ENCODE assay signal across 9 mouse cellular contexts in the genomic region with DNA sequence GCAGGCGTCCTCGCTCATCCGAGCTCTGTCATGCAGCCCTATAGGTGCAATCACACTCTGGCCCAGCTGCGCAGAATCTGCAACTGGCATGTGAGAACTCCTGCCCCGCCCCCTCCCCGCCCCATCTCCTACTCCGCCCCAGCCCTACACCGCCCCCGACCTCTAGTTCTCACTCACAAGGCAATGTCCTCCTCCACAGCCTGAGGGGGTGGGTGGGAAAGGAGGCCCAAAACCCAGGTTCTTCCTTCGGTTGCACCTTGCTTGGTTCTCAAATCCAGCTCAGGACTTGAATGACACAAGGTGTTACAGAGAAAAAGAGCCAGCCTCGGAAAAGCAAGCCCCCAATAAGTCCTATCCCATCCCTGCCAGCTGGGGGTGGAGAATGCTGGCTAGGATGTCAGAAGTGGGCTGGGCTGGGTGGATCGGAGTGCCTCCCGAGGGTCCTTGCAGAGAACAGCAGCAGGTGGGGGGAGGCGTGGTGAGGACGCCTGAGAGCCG. TPM values are rescaled to one million over a fixed set of nuclear protein-coding genes. Genes with fewer than 3 reads are reported as not detected.
DNase-seq lines count a peak whose midpoint lies in the region; ATAC-seq and TF ChIP-seq lines count a peak whose summit lies in the region.
"Had no signal": no experiment of that assay in that cellular context is flagged by ENCODE, and none has a peak within 500 bp of the region (broad histone marks: within the 10 kb centered on the region; RNA-seq: fewer than 3 reads in every experiment).

No protein-coding gene starts in this region.

- DNase-seq in kidney, adult 2 months: no peak
- DNase-seq in ZHBTc4 (ENCODE audit: low read depth, low spot score) (peak; percentile 90), adipocyte (ENCODE audit: low spot score) (no peak)
- peak; percentile 57 for DNase-seq in hindbrain, embryonic 11.5 days (ENCODE audit: low spot score)
- peak; percentile 49 for DNase-seq in limb, embryonic 11.5 days (ENCODE audit: low spot score)
- no peak for DNase-seq in c-Kit-positive CD71-positive TER-119-positive erythroid progenitor cells, embryonic 14.5 days (ENCODE audit: low spot score)

- peaks cover 39% of the 10 kb centered on the region for H3K27me3 ChIP-seq in kidney, embryonic 14.5 days (ENCODE audit: control insufficient read depth, insufficient read depth, low read length)
- H3K27me3 ChIP-seq in kidney, adult 2 months (replicated peaks; ENCODE audit: control insufficient read depth, insufficient read depth, low read length): no peaks in the 10 kb centered on the region
- H3K27me3 ChIP-seq in hindbrain, embryonic 11.5 days (ENCODE audit: control insufficient read depth, insufficient read depth, low read length): peaks cover 12% of the 10 kb centered on the region
- H3K27me3 ChIP-seq in limb, embryonic 11.5 days (ENCODE audit: control insufficient read depth, insufficient read depth, low read length): peaks cover 45% of the 10 kb centered on the region
- H3K27me3 ChIP-seq in neural tube, embryonic 14.5 days (ENCODE audit: control insufficient read depth, insufficient read depth, low read length): no peaks in the 10 kb centered on the region

- no peak for TF ChIP-seq CTCF in kidney, adult 2 months (conservative IDR thresholded peaks at IDR 0.05; ENCODE audit: insufficient read depth, insufficient read length, low read depth, low read length)

- no peak for TF ChIP-seq POLR2A in kidney, adult 2 months (IDR thresholded peaks at IDR 0.05; ENCODE audit: low read depth, low read length)

- H3K4me1 ChIP-seq in kidney, embryonic 14.5 days (ENCODE audit: control insufficient read depth, insufficient read depth, low read length): peaks cover 15% of the 10 kb centered on the region; the same call in 1 of the 2 replicates
- H3K4me1 ChIP-seq in kidney, adult 2 months (ENCODE audit: control insufficient read depth, insufficient read depth, low read length): no peaks in the 10 kb centered on the region
- peaks cover 3% of the 10 kb centered on the region for H3K4me1 ChIP-seq in hindbrain, embryonic 11.5 days (replicated peaks; ENCODE audit: control insufficient read depth, insufficient read depth, low read length)
- H3K4me1 ChIP-seq in limb, embryonic 11.5 days (ENCODE audit: control insufficient read depth, insufficient read depth, low read length): peaks cover 17% of the 10 kb centered on the region
- peaks cover 20% of the 10 kb centered on the region for H3K4me1 ChIP-seq in neural tube, embryonic 14.5 days (ENCODE audit: control insufficient read depth, insufficient read depth, low read length)

- H3K9ac ChIP-seq in kidney, embryonic 14.5 days (ENCODE audit: low read depth, low read length): no peak overlapping the region
- H3K9ac ChIP-seq in hindbrain, embryonic 11.5 days (ENCODE audit: low read depth, low read length): 0 out of 2 replicates have a peak overlapping the region, but pooled peaks have one; percentile 37
- H3K9ac ChIP-seq in limb, embryonic 11.5 days (ENCODE audit: low read length): no peak overlapping the region
- peak overlapping the region; percentile 71 for H3K9ac ChIP-seq in neural tube, embryonic 14.5 days (replicated peaks; ENCODE audit: low read depth, low read length)

- peak overlapping the region; percentile 17; the same call in 1 of the 2 replicates for H3K4me3 ChIP-seq in kidney, embryonic 14.5 days (ENCODE audit: low read length)
- no peak overlapping the region for H3K4me3 ChIP-seq in kidney, adult 2 months (ENCODE audit: insufficient read depth, low read depth, low read length)
- H3K4me3 ChIP-seq in hindbrain, embryonic 11.5 days (ENCODE audit: low read depth, low read length): peak overlapping the region; percentile 58
- no peak overlapping the region for H3K4me3 ChIP-seq in limb, embryonic 11.5 days (ENCODE audit: low read depth, low read length)
- H3K4me3 ChIP-seq in neural tube, embryonic 14.5 days (ENCODE audit: low read depth, low read length): peak overlapping the region; percentile 59
- H3K4me3 ChIP-seq: megakaryocyte, embryonic 14.5 days had no signal

- peak overlapping the region; percentile 29 for H3K4me2 ChIP-seq in kidney, embryonic 14.5 days (replicated peaks; ENCODE audit: low read depth, low read length)
- peak overlapping the region; percentile 90 for H3K4me2 ChIP-seq in hindbrain, embryonic 11.5 days (replicated peaks; ENCODE audit: low read depth, low read length)
- H3K4me2 ChIP-seq in limb, embryonic 11.5 days (ENCODE audit: low read depth, severe bottlenecking): peak overlapping the region; percentile 15
- H3K4me2 ChIP-seq in neural tube, embryonic 14.5 days (ENCODE audit: low read depth, low read length): peak overlapping the region; percentile 79

- no peak overlapping the region for H3K27ac ChIP-seq in kidney, embryonic 14.5 days (ENCODE audit: low read depth, low read length)
- no peak overlapping the region for H3K27ac ChIP-seq in kidney, adult 2 months (ENCODE audit: insufficient read depth, low read depth, low read length)
- peak overlapping the region; percentile 36; the same call in 1 of the 2 replicates for H3K27ac ChIP-seq in hindbrain, embryonic 11.5 days (ENCODE audit: low read depth, low read length)
- no peak overlapping the region for H3K27ac ChIP-seq in limb, embryonic 11.5 days (replicated peaks; ENCODE audit: low read depth, low read length)
- H3K27ac ChIP-seq in neural tube, embryonic 14.5 days (ENCODE audit: low read depth, low read length): peak overlapping the region; percentile 60

- no peaks in the 10 kb centered on the region for H3K9me3 ChIP-seq in kidney, embryonic 14.5 days (ENCODE audit: control insufficient read depth, low read length)
- no peaks in the 10 kb centered on the region for H3K9me3 ChIP-seq in hindbrain, embryonic 11.5 days (ENCODE audit: control insufficient read depth, low read length)
- H3K9me3 ChIP-seq in limb, embryonic 11.5 days (ENCODE audit: control insufficient read depth, low read length): no peaks in the 10 kb centered on the region
- H3K9me3 ChIP-seq in neural tube, embryonic 14.5 days (ENCODE audit: control insufficient read depth, low read length): no peaks in the 10 kb centered on the region

- H3K36me3 ChIP-seq in kidney, embryonic 14.5 days (ENCODE audit: control insufficient read depth, insufficient read depth, low read length): no peaks in the 10 kb centered on the region
- H3K36me3 ChIP-seq in kidney, adult 2 months (ENCODE audit: control insufficient read depth, insufficient read depth, low read length): no peaks in the 10 kb centered on the region
- no peaks in the 10 kb centered on the region for H3K36me3 ChIP-seq in hindbrain, embryonic 11.5 days (ENCODE audit: control insufficient read depth, insufficient read depth, low read length)
- H3K36me3 ChIP-seq in limb, embryonic 11.5 days (ENCODE audit: control insufficient read depth, insufficient read depth, low read length): no peaks in the 10 kb centered on the region
- no peaks in the 10 kb centered on the region for H3K36me3 ChIP-seq in neural tube, embryonic 14.5 days (ENCODE audit: control insufficient read depth, insufficient read depth, low read length)

- peak; percentile 62 for ATAC-seq in kidney, embryonic 14.5 days (ENCODE audit: low FRiP score, low TSS enrichment)
- peak; percentile 56 for ATAC-seq in hindbrain, embryonic 11.5 days (ENCODE audit: low FRiP score)
- ATAC-seq in limb, embryonic 11.5 days (ENCODE audit: insufficient number of reproducible peaks, low FRiP score, low TSS enrichment, low read depth): peak; percentile 54; the same call in 1 of the 2 replicates
- ATAC-seq in neural tube, embryonic 14.5 days (ENCODE audit: low read depth): peak; percentile 55

- WGBS in kidney, embryonic 14.5 days: under 1% methylated on average over 16 of the region's 16 CpGs
- WGBS in kidney, adult 2 months: 4% methylated on average over 16 of the region's 16 CpGs
- WGBS in hindbrain, embryonic 11.5 days: 2% methylated on average over 16 of the region's 16 CpGs
- 1% methylated on average over 16 of the region's 16 CpGs for WGBS in limb, embryonic 11.5 days
- WGBS in neural tube, embryonic 14.5 days: 2% methylated on average over 16 of the region's 16 CpGs

RNA-seq across cellular contexts. Expression of a gene that starts 1.8 kb away (rescaled TPM):
- 0.89 and 1.1 TPM in 2 replicates for polyA plus RNA-seq in kidney, embryonic 14.5 days (2014; fragmentation: Nextera tagmentation; extraction: Ambion mirVana)
- 14.1 and 17.3 TPM in 2 replicates for polyA plus RNA-seq in kidney, adult 2 months (2012; rRNA removed)
- 2.9 and 4.1 TPM in 2 replicates for polyA plus RNA-seq in hindbrain, embryonic 11.5 days (2014; fragmentation: Nextera tagmentation; extraction: Ambion mirVana)
- 0.20 and 0.44 TPM in 2 replicates for polyA plus RNA-seq in limb, embryonic 11.5 days (2014; fragmentation: Nextera tagmentation; extraction: Ambion mirVana)
- polyA plus RNA-seq in neural tube, embryonic 14.5 days (2014; fragmentation: Nextera tagmentation; extraction: Ambion mirVana): 16.8 and 18.7 TPM in 2 replicates

RNA-seq across cellular contexts. Expression of a gene that starts 27.4 kb away (rescaled TPM):
- 4.5 and 8.3 TPM in 2 replicates for polyA plus RNA-seq in kidney, embryonic 14.5 days (2014; fragmentation: Nextera tagmentation; extraction: Ambion mirVana)
- polyA plus RNA-seq in kidney, adult 2 months (2012; rRNA removed): 41.1 and 47.9 TPM in 2 replicates
- polyA plus RNA-seq in hindbrain, embryonic 11.5 days (2014; fragmentation: Nextera tagmentation; extraction: Ambion mirVana): 2.5 and 2.9 TPM in 2 replicates
- 2.8 and 3.5 TPM in 2 replicates for polyA plus RNA-seq in limb, embryonic 11.5 days (2014; fragmentation: Nextera tagmentation; extraction: Ambion mirVana)
- 3.2 and 3.9 TPM in 2 replicates for polyA plus RNA-seq in neural tube, embryonic 14.5 days (2014; fragmentation: Nextera tagmentation; extraction: Ambion mirVana)

RNA-seq across cellular contexts. Expression of a gene that starts 30.3 kb away (rescaled TPM):
- 465 and 546 TPM in 2 replicates for polyA plus RNA-seq in kidney, embryonic 14.5 days (2014; fragmentation: Nextera tagmentation; extraction: Ambion mirVana)
- polyA plus RNA-seq in kidney, adult 2 months (2012; rRNA removed): 240 and 301 TPM in 2 replicates
- polyA plus RNA-seq in hindbrain, embryonic 11.5 days (2014; fragmentation: Nextera tagmentation; extraction: Ambion mirVana): 400 and 452 TPM in 2 replicates
- polyA plus RNA-seq in limb, embryonic 11.5 days (2014; fragmentation: Nextera tagmentation; extraction: Ambion mirVana): 527 and 540 TPM in 2 replicates
- polyA plus RNA-seq in neural tube, embryonic 14.5 days (2014; fragmentation: Nextera tagmentation; extraction: Ambion mirVana): 249 and 263 TPM in 2 replicates

RNA-seq across cellular contexts. Expression of a gene that starts 34.3 kb away (rescaled TPM):
- polyA plus RNA-seq in kidney, embryonic 14.5 days (2014; fragmentation: Nextera tagmentation; extraction: Ambion mirVana): 0.95 and 1.3 TPM in 2 replicates
- polyA plus RNA-seq in kidney, adult 2 months (2012; rRNA removed): 174 and 182 TPM in 2 replicates
- 1.1 TPM in 2 replicates for polyA plus RNA-seq in hindbrain, embryonic 11.5 days (2014; fragmentation: Nextera tagmentation; extraction: Ambion mirVana)
- 0.63 and 0.84 TPM in 2 replicates for polyA plus RNA-seq in limb, embryonic 11.5 days (2014; fragmentation: Nextera tagmentation; extraction: Ambion mirVana)
- polyA plus RNA-seq in neural tube, embryonic 14.5 days (2014; fragmentation: Nextera tagmentation; extraction: Ambion mirVana): 0.58 and 0.76 TPM in 2 replicates

RNA-seq across cellular contexts. Expression of a gene that starts 50.0 kb away (rescaled TPM):
- 251 and 292 TPM in 2 replicates for polyA plus RNA-seq in kidney, embryonic 14.5 days (2014; fragmentation: Nextera tagmentation; extraction: Ambion mirVana)
- polyA plus RNA-seq in kidney, adult 2 months (2012; rRNA removed): 340 and 597 TPM in 2 replicates
- polyA plus RNA-seq in hindbrain, embryonic 11.5 days (2014; fragmentation: Nextera tagmentation; extraction: Ambion mirVana): 186 and 191 TPM in 2 replicates
- 266 and 269 TPM in 2 replicates for polyA plus RNA-seq in limb, embryonic 11.5 days (2014; fragmentation: Nextera tagmentation; extraction: Ambion mirVana)
- 154 and 173 TPM in 2 replicates for polyA plus RNA-seq in neural tube, embryonic 14.5 days (2014; fragmentation: Nextera tagmentation; extraction: Ambion mirVana)

Comparison
In these comparisons a context has a peak if more than half of its experiments do, and no peak if none do; other contexts are left out.
1. H3K4me3 ChIP-seq: peak in kidney, embryonic 14.5 days (single experiment), hindbrain, embryonic 11.5 days (single experiment) and neural tube, embryonic 14.5 days (single experiment); none in kidney, adult 2 months (single experiment) and limb, embryonic 11.5 days (single experiment).
2. H3K27ac ChIP-seq: peak in hindbrain, embryonic 11.5 days (single experiment) and neural tube, embryonic 14.5 days (single experiment); none in kidney, embryonic 14.5 days (single experiment), kidney, adult 2 months (single experiment) and limb, embryonic 11.5 days (single experiment).
3. H3K4me2 ChIP-seq: peak in every context shown above with its lines; median percentile 90 in hindbrain, embryonic 11.5 days; 79 in neural tube, embryonic 14.5 days; 29 in kidney, embryonic 14.5 days; 15 in limb, embryonic 11.5 days.
4. H3K9ac ChIP-seq: peak in hindbrain, embryonic 11.5 days (single experiment) and neural tube, embryonic 14.5 days (single experiment); none in kidney, embryonic 14.5 days (single experiment) and limb, embryonic 11.5 days (single experiment).
5. DNase-seq: peak in ZHBTc4 (single experiment), hindbrain, embryonic 11.5 days (single experiment) and limb, embryonic 11.5 days (single experiment); none in kidney, adult 2 months (single experiment), adipocyte (single experiment) and c-Kit-positive CD71-positive TER-119-positive erythroid progenitor cells, embryonic 14.5 days (single experiment).
6. Peak in every context shown above with its lines, with median percentiles within 50 percentile points of each other: ATAC-seq.